Mouse (Mus musculus) C2C12 (cell line): ENCODE data around the gene Fis1.

Experiments
- CTCF ChIP-seq: IDR thresholded peaks from one replicate; pipeline ENCODE4 v1.5.1; 2011; ENCODE audit not compliant: control insufficient read depth, insufficient read depth, insufficient read length
- MAX ChIP-seq: IDR thresholded peaks from one replicate; pipeline ENCODE4 v1.6.1; 2011; ENCODE audit warnings: mild to moderate bottlenecking, control low read depth

DNA sequence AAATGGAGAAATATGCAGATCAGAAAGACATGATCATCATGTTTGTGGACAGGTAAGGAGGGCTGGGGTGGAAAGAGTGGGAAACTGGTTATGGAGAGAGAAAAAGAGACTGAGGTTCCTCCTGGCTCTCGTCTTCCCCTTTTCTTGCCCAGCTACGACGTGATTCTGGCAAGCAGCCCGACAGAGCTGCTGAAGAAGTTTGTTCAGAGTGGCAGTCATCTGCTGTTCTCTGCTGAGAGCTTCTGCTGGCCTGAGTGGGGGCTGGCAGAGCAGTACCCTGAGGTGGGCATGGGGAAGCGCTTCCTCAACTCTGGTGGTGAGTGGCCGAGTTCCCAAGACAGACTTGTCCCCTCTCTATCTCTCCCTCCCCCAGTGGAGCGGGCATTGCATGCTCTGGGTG is 35.3 kb downstream of the Fis1 start:
- no peak for TF ChIP-seq CTCF
- TF ChIP-seq MAX: no peak
